Mouse (Mus musculus) MEL (cell line): ENCODE measurements around the gene Slc5a5.

Source experiments
- BHLHE40 ChIP-seq: IDR thresholded peaks from 2 replicates; pipeline ENCODE4 v1.6.1; 2012; ENCODE audit warnings: low read depth, mild to moderate bottlenecking, inconsistent platforms, low read length, improper control_type of control experiment, borderline replicate concordance
- CTCF ChIP-seq, 3 experiments: IDR thresholded peaks in 2 of 3; conservative IDR thresholded peaks in 1 of 3; 2 replicates each; pipeline ENCODE4 v1.5.1; 2011 to 2012; ENCODE audit warnings: low read length in 3 of 3, low read depth in 2 of 3, mild to moderate bottlenecking in 2 of 3, improper control_type of control experiment in 1 of 3, inconsistent platforms in 1 of 3, mixed read lengths in 1 of 3, moderate library complexity in 1 of 3; ENCODE audit not compliant: control insufficient read depth in 1 of 3, insufficient read depth in 1 of 3, poor library complexity in 1 of 3, severe bottlenecking in 1 of 3
- KAT2A ChIP-seq: conservative IDR thresholded peaks from 2 replicates; pipeline ENCODE4 v1.6.1; 2012; ENCODE audit warnings: low read depth, low read length, improper control_type of control experiment, inconsistent platforms
- MAFK ChIP-seq: IDR thresholded peaks from 2 replicates; pipeline ENCODE4 v1.6.1; 2011; ENCODE audit warnings: low read depth, mild to moderate bottlenecking, low read length, improper control_type of control experiment, borderline replicate concordance
- MAX ChIP-seq: IDR thresholded peaks from 2 replicates; pipeline ENCODE4 v1.6.1; 2011; ENCODE audit warnings: low read length, improper control_type of control experiment
- MEF2A ChIP-seq: IDR thresholded peaks from 2 replicates; pipeline ENCODE4 v1.6.1; 2014; ENCODE audit warnings: low read depth, mild to moderate bottlenecking, inconsistent platforms, low read length, improper control_type of control experiment; ENCODE audit not compliant: poor library complexity, insufficient replicate concordance, severe bottlenecking; ENCODE audit errors: extremely low read depth
- POLR2A ChIP-seq, 2 experiments: IDR thresholded peaks; 2 replicates each; pipeline ENCODE4 v1.6.1; 2011 to 2012; ENCODE audit warnings: low read length in 2 of 2, mild to moderate bottlenecking in 2 of 2, control low read depth in 1 of 2, improper control_type of control experiment in 1 of 2, low read depth in 1 of 2, moderate library complexity in 1 of 2; ENCODE audit not compliant: control insufficient read depth in 1 of 2, insufficient read depth in 1 of 2, poor library complexity in 1 of 2
- SIN3A ChIP-seq: IDR thresholded peaks from 2 replicates; pipeline ENCODE4 v1.6.1; 2012; ENCODE audit warnings: low read length, improper control_type of control experiment, inconsistent platforms

DNA sequence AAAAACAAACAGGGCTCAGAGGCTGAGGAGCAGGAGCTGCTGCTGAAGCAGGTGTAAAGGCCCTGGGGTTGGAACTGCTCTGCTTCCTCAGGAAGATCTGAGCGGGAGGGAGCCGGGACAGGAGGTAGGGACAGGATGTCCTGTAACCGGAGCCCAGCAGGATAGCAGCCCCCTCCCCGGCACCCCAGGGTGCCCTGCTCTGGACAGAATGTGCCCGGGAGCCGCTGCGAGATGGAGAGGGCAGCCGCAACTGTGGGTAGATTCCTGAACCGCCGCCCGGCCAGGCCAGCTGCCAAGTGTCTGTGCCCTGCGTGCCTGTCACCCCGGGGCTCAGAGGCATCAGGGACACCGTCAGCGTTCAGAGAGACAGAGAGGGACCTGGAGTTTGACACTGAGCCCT is 59.0 kb downstream of the Slc5a5 start:
- no peak for TF ChIP-seq MAFK
- TF ChIP-seq KAT2A, result no peak
- TF ChIP-seq MEF2A, result no peak
- TF ChIP-seq CTCF (IDR thresholded peaks at IDR 0.05 in 2 of 3, conservative IDR thresholded peaks at IDR 0.05 in 1 of 3; ENCODE audit: control insufficient read depth in 1 of 3, insufficient read depth in 1 of 3, low read depth in 2 of 3, low read length in 3 of 3, poor library complexity in 1 of 3, severe bottlenecking in 1 of 3), result no peak
- no peak for TF ChIP-seq POLR2A (IDR thresholded peaks at IDR 0.05; ENCODE audit: control insufficient read depth in 1 of 2, insufficient read depth in 1 of 2, low read depth in 1 of 2, low read length in 2 of 2, poor library complexity in 1 of 2)
- no peak for TF ChIP-seq SIN3A
- no peak for TF ChIP-seq BHLHE40
- TF ChIP-seq MAX, result no peak
